9 mouse cellular contexts compared by ENCODE assay signal in genomic region chr10:126641792-126642289, GRCm38 (mm10).
DNase-seq lines count a peak whose midpoint lies in the region; ATAC-seq lines count a peak whose summit lies in the region.
"Had no signal": no experiment of that assay in that cellular context is flagged by ENCODE, and none has a peak within 500 bp of the region (broad histone marks: within the 10 kb centered on the region; RNA-seq: fewer than 3 reads in every experiment).

No protein-coding gene starts in this region.

- H3K9ac ChIP-seq in heart, embryonic 11.5 days (ENCODE audit: low read depth, low read length) = no peak overlapping the region
- H3K9ac ChIP-seq in midbrain, embryonic 12.5 days (replicated peaks) = no peak overlapping the region

- H3K9me3 ChIP-seq in heart, embryonic 11.5 days (replicated peaks; ENCODE audit: control insufficient read depth, low read length) = no peaks in the 10 kb centered on the region
- H3K9me3 ChIP-seq in midbrain, embryonic 12.5 days = no peaks in the 10 kb centered on the region

- intact Hi-C loops in gastrocnemius, postnatal 36 days (cut with DNase I) = no loop called here

- 15% methylated on average over 9 of the region's 9 CpGs for WGBS in heart, embryonic 11.5 days (ENCODE audit: insufficient replicate concordance)
- 15% methylated on average over 9 of the region's 9 CpGs for WGBS in midbrain, embryonic 12.5 days

- H3K4me2 ChIP-seq in heart, embryonic 11.5 days = peak overlapping the region; percentile 20
- peak overlapping the region; percentile 13; the same call in 1 of the 2 replicates for H3K4me2 ChIP-seq in midbrain, embryonic 12.5 days (replicated peaks)

- no peaks in the 10 kb centered on the region for H3K36me3 ChIP-seq in heart, embryonic 11.5 days (ENCODE audit: control insufficient read depth, insufficient read depth, low read length)
- H3K36me3 ChIP-seq in midbrain, embryonic 12.5 days = no peaks in the 10 kb centered on the region

- H3K27me3 ChIP-seq in heart, embryonic 11.5 days (ENCODE audit: control insufficient read depth, insufficient read depth, low read length) = no peaks in the 10 kb centered on the region
- 0 out of 2 replicates have a peak, but pooled peaks cover 4% of the 10 kb centered on the region for H3K27me3 ChIP-seq in midbrain, embryonic 12.5 days

- H3K4me3 ChIP-seq in heart, embryonic 11.5 days (ENCODE audit: low read depth, low read length) = no peak overlapping the region
- H3K4me3 ChIP-seq in midbrain, embryonic 12.5 days = no peak overlapping the region

- ATAC-seq in heart, embryonic 11.5 days (replicated peaks; ENCODE audit: insufficient number of reproducible peaks, low FRiP score, low TSS enrichment) = no peak
- ATAC-seq in midbrain, embryonic 12.5 days (ENCODE audit: low FRiP score, low read depth) = 0 out of 2 replicates have a peak, but pooled peaks have one; percentile 20

- no peak overlapping the region for H3K27ac ChIP-seq in heart, embryonic 11.5 days (ENCODE audit: low read depth, low read length)
- H3K27ac ChIP-seq in midbrain, embryonic 12.5 days (replicated peaks) = peak overlapping the region; percentile 31; the same call in 1 of the 2 replicates

- no peaks in the 10 kb centered on the region for H3K4me1 ChIP-seq in heart, embryonic 11.5 days (ENCODE audit: control insufficient read depth, insufficient read depth, low read length)
- peaks cover 15% of the 10 kb centered on the region for H3K4me1 ChIP-seq in midbrain, embryonic 12.5 days

- peak; percentile 9 for DNase-seq in gastrocnemius, adult 18-20 months (ENCODE audit: low spot score)
- no peak for DNase-seq in gastrocnemius, postnatal 36 days
- peak; percentile 20 for DNase-seq in brain, embryonic 18.5 days (ENCODE audit: low read depth, low spot score)
- no peak for DNase-seq in urinary bladder, postnatal 25 days (ENCODE audit: low spot score)
- DNase-seq in ovary, postnatal 36 days (ENCODE audit: low spot score) = no peak
- no peak for DNase-seq in adrenal gland, adult (ENCODE audit: inconsistent age in 2 of 2, low spot score in 1 of 2)
- DNase-seq: adrenal gland, adult 2 months had no signal

Comparison
In these comparisons a context has a peak if more than half of its experiments do, and no peak if none do; other contexts are left out.
1. DNase-seq: peak in gastrocnemius, adult 18-20 months (single experiment) and brain, embryonic 18.5 days (single experiment); none in gastrocnemius, postnatal 36 days (0 of 2), urinary bladder, postnatal 25 days (single experiment), ovary, postnatal 36 days (single experiment) and adrenal gland, adult (0 of 2).